Mouse (Mus musculus) layer of hippocampus, postnatal 14 days (tissue): ENCODE data around the gene H2-M2. TPM values are rescaled to one million over a fixed set of nuclear protein-coding genes. Genes with fewer than 3 reads are reported as not detected.
"Not testable (repeated sequence)": the region's sequence is repeated elsewhere in the genome, so short reads cannot be mapped to it uniquely, and the experiment has no call there.

Experiments
- DNase-seq, 2 experiments: peaks; one replicate each; pipeline ENCODE4 v3.0.0; 2021 to 2022; ENCODE audit warnings: low spot score in 2 of 2, mixed read lengths in 1 of 2
- long read RNA-seq, 2 experiments: library from polyadenylated mRNA; stranded (forward); transcript quantifications; one replicate each; pipeline ENCODE4 v2.0.0; 2021
- total RNA-seq, 2 experiments: library from RNA; stranded (reverse); gene quantifications; 2 replicates each; pipeline ENCODE4 v1.2.3; 2021

The H2-M2 gene
- not detected for total RNA-seq
- long read RNA-seq, experiment 1, result 0 reads
- long read RNA-seq, experiment 2, result 0 reads

DNA sequence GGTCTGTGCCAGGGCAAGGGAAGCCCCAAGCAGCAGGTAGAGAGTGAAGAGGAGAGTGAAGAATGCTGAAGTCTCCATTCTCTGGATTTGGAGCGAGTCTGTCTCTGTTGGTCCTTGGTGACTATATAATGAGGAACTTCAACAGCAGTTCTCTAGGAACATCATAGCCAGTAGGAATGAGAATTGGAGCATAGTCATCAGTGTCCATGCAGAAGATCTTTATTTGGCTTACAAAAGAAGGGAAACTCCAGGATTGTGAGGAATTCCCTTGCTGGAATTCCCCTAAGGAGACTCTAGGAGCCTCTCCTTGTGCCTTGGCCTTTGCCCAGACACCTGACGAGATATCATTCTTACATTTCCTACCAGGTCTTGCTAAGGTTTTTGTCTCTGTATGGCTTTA is at the start of gene H2-M2:
TSS of gene H2-M2 (minus strand) at position 101 of the 400 bp plus-strand sequence.
- DNase-seq, result no peak

DNA sequence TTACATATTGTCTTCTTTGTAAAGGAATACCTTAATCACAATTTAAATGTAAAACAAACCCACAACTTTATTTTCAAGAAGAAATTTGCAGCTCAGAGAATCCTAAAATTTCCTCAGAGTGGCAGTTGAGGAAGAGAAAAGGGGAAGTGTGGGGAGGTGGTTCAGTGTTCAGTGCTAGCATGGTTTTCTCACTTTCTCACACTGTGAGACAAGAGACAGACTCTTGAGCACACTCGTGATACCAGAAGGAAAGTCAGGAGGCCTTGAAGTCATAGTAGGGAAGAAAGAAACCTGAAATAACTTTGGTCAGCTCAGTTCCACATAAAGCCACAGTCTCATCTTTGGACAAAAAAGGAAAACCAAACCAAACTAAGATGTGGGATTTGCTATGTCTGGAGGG is 42.1 kb upstream of the H2-M2 start:
- DNase-seq, result not testable (repeated sequence)

- not testable (repeated sequence) for DNase-seq
Observed at GRCm38 (mm10) chr17:37524612-37525011, 41.3 kb upstream of the H2-M2 start.

- no peak for DNase-seq
Observed at GRCm38 (mm10) chr17:37507730-37508129, 24.4 kb upstream of the H2-M2 start, which contains the start of gene Olfr111. Gene Olfr111, plus strand, starts transcription at chr17:37508030.

- peak in 1 of 2 experiments; percentile 10 for DNase-seq
Observed at GRCm38 (mm10) chr17:37491930-37492518, 8.7 kb upstream of the H2-M2 start, which contains the start of gene Olfr110. Gene Olfr110, plus strand, starts transcription at chr17:37492468.

GRCm38 (mm10) chr17:37458616-37459015 is 24.7 kb downstream of the H2-M2 start, which contains the start of gene Olfr109:
Gene Olfr109, plus strand, starts transcription at chr17:37458916.
- no peak for DNase-seq

DNA sequence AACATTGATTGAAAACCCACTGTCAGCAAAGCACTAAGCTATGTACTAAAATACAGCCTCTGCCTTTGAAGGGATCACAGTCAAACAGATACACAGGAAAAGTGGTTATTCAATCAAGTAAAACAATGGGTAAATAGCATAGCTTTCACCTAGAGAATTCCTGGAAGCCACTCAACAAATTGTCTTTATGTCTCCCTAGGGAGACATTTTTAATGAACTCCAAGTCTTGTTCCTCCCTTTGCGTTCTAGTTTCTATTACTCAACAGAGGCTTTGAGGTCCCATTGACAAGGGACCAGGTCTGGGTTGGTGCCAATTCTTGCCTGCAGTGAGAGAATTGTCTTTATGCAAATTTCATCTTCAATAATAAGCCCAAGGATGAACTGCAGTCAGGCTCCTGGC is 38.2 kb downstream of the H2-M2 start, which contains the start of gene Olfr108:
TSS of gene Olfr108 (plus strand) at position 301 of the 400 bp plus-strand sequence.
- no peak for DNase-seq

Other genes with a start within 250 kb of the H2-M2 start
- not detected for gene Olfr97, start 246.2 kb downstream of the H2-M2 start, total RNA-seq
- not detected for gene Olfr98, start 219.8 kb downstream of the H2-M2 start, total RNA-seq
- gene H2-M3, start 213.3 kb downstream of the H2-M2 start, total RNA-seq, result 1 to 10 TPM; 2.2 to 2.5 TPM
- not detected for gene Olfr99, start 200.1 kb downstream of the H2-M2 start, total RNA-seq
- gene Olfr101, start 179.2 kb downstream of the H2-M2 start, total RNA-seq, result not detected
- gene Olfr102, start 166.5 kb downstream of the H2-M2 start, total RNA-seq, result not detected
- not detected for gene Olfr103, start 143.9 kb downstream of the H2-M2 start, total RNA-seq
- not detected for gene Olfr104-ps, start 124.0 kb downstream of the H2-M2 start, total RNA-seq
- not detected for gene Olfr105-ps, start 104.5 kb downstream of the H2-M2 start, total RNA-seq
- gene Olfr106-ps, start 93.2 kb downstream of the H2-M2 start, total RNA-seq, result not detected
- under 1 TPM in 1 of 2 experiments, not detected in 1; 0.10 TPM for gene Olfr107, start 84.3 kb downstream of the H2-M2 start, total RNA-seq
- gene Olfr108, start 38.1 kb downstream of the H2-M2 start, total RNA-seq, result not detected
- not detected for gene Olfr109, start 24.6 kb downstream of the H2-M2 start, total RNA-seq
- gene Olfr110, start 8.9 kb upstream of the H2-M2 start, total RNA-seq, result not detected
- not detected for gene Olfr111, start 24.5 kb upstream of the H2-M2 start, total RNA-seq
- gene Olfr112, start 85.9 kb upstream of the H2-M2 start, total RNA-seq, result not detected
- gene Olfr113, start 94.1 kb upstream of the H2-M2 start, total RNA-seq, result not detected
- gene Olfr114, start 109.2 kb upstream of the H2-M2 start, total RNA-seq, result not detected
- not detected for gene Olfr115, start 143.6 kb upstream of the H2-M2 start, total RNA-seq
- not detected for gene Olfr116, start 143.6 kb upstream of the H2-M2 start, total RNA-seq
- gene Olfr117, start 180.2 kb upstream of the H2-M2 start, total RNA-seq, result not detected
- gene Olfr118, start 183.4 kb upstream of the H2-M2 start, total RNA-seq, result not detected
- gene Olfr119, start 213.0 kb upstream of the H2-M2 start, total RNA-seq, result not detected
- gene Olfr120, start 238.3 kb upstream of the H2-M2 start, total RNA-seq, result not detected